Mouse (Mus musculus): ENCODE measurements at regions not wholly inside any gene's neighbourhood (a gene's known extent, or its start where the extent isn't known, plus 50 kb on each side); places are given as distances from the start of the nearest gene placed in this dataset.
A peak's percentile ranks its signal among the peaks of the same experiment; 100 is the strongest.

DNA sequence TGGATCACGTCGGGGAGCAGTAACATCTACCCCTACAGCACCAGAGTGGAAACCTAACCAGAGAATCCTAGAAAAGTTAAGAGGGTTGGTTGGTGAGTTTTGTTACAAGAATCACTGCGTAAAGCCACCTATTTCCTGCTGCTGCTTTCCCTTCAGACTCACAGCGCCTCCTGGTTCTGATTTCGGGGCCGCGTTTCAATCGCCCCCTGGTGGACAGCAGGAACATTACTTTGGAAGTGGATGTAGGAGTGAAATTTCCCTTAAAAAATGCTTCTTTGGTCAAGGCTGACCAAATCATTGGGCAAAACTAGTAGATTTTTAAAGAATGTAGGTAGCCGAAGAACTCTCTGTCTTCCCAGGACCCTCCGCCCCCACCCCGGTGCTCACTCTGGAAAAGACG lies 606.3 kb upstream of the Gm19410 start:
- peak; percentile 81 for TF ChIP-seq CTCF (IDR thresholded peaks at IDR 0.05; ENCODE audit: control insufficient read depth, insufficient read depth, low read length)
- TF ChIP-seq POLR2A (IDR thresholded peaks at IDR 0.05; ENCODE audit: borderline replicate concordance, control insufficient read depth, low read depth, low read length): no peak

Data from bone marrow, adult 2 months (tissue).